Mouse (Mus musculus) hindbrain, embryonic 14.5 days (tissue): ENCODE data around the gene Rpl9-ps6. TPM values are rescaled to one million over a fixed set of nuclear protein-coding genes. Genes with fewer than 3 reads are reported as not detected.

ENCODE experiments used
- ATAC-seq: fragments of 200-750 bp; cut with Nextera tagmentation; 2 replicates; pipeline ENCODE4 v1.8.0; 2017; ENCODE audit warnings: moderate number of reproducible peaks, mild to moderate bottlenecking, moderate TSS enrichment, moderate library complexity; ENCODE audit not compliant: low FRiP score
- DNase-seq: peaks from one replicate; pipeline ENCODE4 v3.0.0-alpha.2; 2015; ENCODE audit warnings: low spot score
- H3K27ac ChIP-seq: fragments of 300-500 bp; sonication (generic); 2 replicates; pipeline ENCODE4 v1.5.1; 2014; ENCODE audit warnings: mild to moderate bottlenecking, moderate library complexity
- H3K27me3 ChIP-seq: fragments of 300-500 bp; sonication (generic); 2 replicates; pipeline ENCODE4 v1.6.1; 2014; ENCODE audit warnings: mild to moderate bottlenecking, low read length, mixed read lengths; ENCODE audit not compliant: control insufficient read depth, insufficient read depth
- H3K36me3 ChIP-seq: fragments of 300-500 bp; sonication (generic); replicated peaks from 2 replicates; pipeline ENCODE4 v1.6.1; 2014; ENCODE audit not compliant: control insufficient read depth, insufficient read depth
- H3K4me1 ChIP-seq: fragments of 300-500 bp; sonication (generic); replicated peaks from 2 replicates; pipeline ENCODE4 v1.6.1; 2014; ENCODE audit warnings: antibody characterized with exemption, low read length, mixed read lengths; ENCODE audit not compliant: control insufficient read depth, insufficient read depth
- H3K4me2 ChIP-seq: fragments of 300-500 bp; sonication (generic); replicated peaks from 2 replicates; pipeline ENCODE4 v1.6.1; 2014; ENCODE audit warnings: mild to moderate bottlenecking, moderate library complexity
- H3K4me3 ChIP-seq: fragments of 300-500 bp; sonication (generic); replicated peaks from 2 replicates; pipeline ENCODE4 v1.5.1; 2014; ENCODE audit warnings: mild to moderate bottlenecking, low read length
- H3K9ac ChIP-seq: fragments of 300-500 bp; sonication (generic); 2 replicates; pipeline ENCODE4 v1.6.1; 2014
- H3K9me3 ChIP-seq: fragments of 300-500 bp; sonication (generic); 2 replicates; pipeline ENCODE4 v1.6.1; 2016; ENCODE audit warnings: low read length; ENCODE audit not compliant: control insufficient read depth
- WGBS: fragments of 180-500 bp; shearing (Covaris S2); extraction: QIAGEN DNeasy Blood & Tissue Kit; methylation state at CpG from one replicate; pipeline ENCODE4 v1.1.7; 2014; 5-methylcytosine and 5-hydroxymethylcytosine counted together
- polyA plus RNA-seq: library from polyadenylated mRNA; unstranded; fragments of >200 nt; fragmentation: Nextera tagmentation; extraction: Ambion mirVana; gene quantifications from 2 replicates; pipeline ENCODE4 v1.2.1, GENCODE M21; 2014

The Rpl9-ps6 gene
- polyA plus RNA-seq, 1 experiment from 2014 or later = 79.3 TPM

- ATAC-seq (no peak), DNase-seq (no peak)
- no peaks in the 10 kb centered on the region for H3K4me1 ChIP-seq
- no peak overlapping the region for H3K4me3 ChIP-seq
- WGBS = 93% methylated on average over 2 of the region's 2 CpGs
- H3K9me3 ChIP-seq = no peaks in the 10 kb centered on the region
- H3K27me3 ChIP-seq = no peaks in the 10 kb centered on the region
- no peaks in the 10 kb centered on the region for H3K36me3 ChIP-seq
- H3K4me2 ChIP-seq = no peak overlapping the region
- no peak overlapping the region for H3K27ac ChIP-seq
- H3K9ac ChIP-seq = no peak overlapping the region
These were observed 27.0 kb downstream of the Rpl9-ps6 start for GRCm38 (mm10) chr19:32439356-32439755.

GRCm38 (mm10) chr19:32425856-32426255 lies 40.5 kb downstream of the Rpl9-ps6 start:
- Histone ChIP-seq H3K27me3 (no peaks in the 10 kb centered on the region), H3K4me2 (no peak overlapping the region), H3K4me1 (no peaks in the 10 kb centered on the region), H3K4me3 (no peak overlapping the region), H3K9ac (no peak overlapping the region), H3K9me3 (no peaks in the 10 kb centered on the region), H3K27ac (no peak overlapping the region), H3K36me3 (no peaks in the 10 kb centered on the region)
- ATAC-seq = no peak
- no peak for DNase-seq
- 81% methylated on average over 3 of the region's 3 CpGs for WGBS

GRCm38 (mm10) chr19:32424706-32425105 lies 41.7 kb downstream of the Rpl9-ps6 start:
- no peaks in the 10 kb centered on the region for H3K4me1 ChIP-seq
- 74% methylated on average over 3 of the region's 3 CpGs for WGBS
- ATAC-seq (no peak), DNase-seq (no peak)
- no peak overlapping the region for H3K9ac ChIP-seq
- no peak overlapping the region for H3K27ac ChIP-seq
- H3K27me3 ChIP-seq = no peaks in the 10 kb centered on the region
- no peaks in the 10 kb centered on the region for H3K9me3 ChIP-seq
- no peaks in the 10 kb centered on the region for H3K36me3 ChIP-seq
- no peak overlapping the region for H3K4me3 ChIP-seq
- no peak overlapping the region for H3K4me2 ChIP-seq

- Histone ChIP-seq H3K4me1 (no peaks in the 10 kb centered on the region), H3K4me3 (no peak overlapping the region), H3K36me3 (no peaks in the 10 kb centered on the region), H3K4me2 (no peak overlapping the region), H3K27me3 (no peaks in the 10 kb centered on the region), H3K27ac (no peak overlapping the region), H3K9me3 (no peaks in the 10 kb centered on the region), H3K9ac (no peak overlapping the region)
- ATAC-seq (no peak), DNase-seq (no peak)
- WGBS = 70% methylated on average over 3 of the region's 3 CpGs
These were observed 47.3 kb downstream of the Rpl9-ps6 start for GRCm38 (mm10) chr19:32419069-32419468.

GRCm38 (mm10) chr19:32416692-32417317 lies 49.6 kb downstream of the Rpl9-ps6 start:
- no peaks in the 10 kb centered on the region for H3K4me1 ChIP-seq
- no peak for DNase-seq
- 90% methylated on average over 7 of the region's 7 CpGs for WGBS
- no peak overlapping the region for H3K4me3 ChIP-seq
- no peak overlapping the region for H3K27ac ChIP-seq
- H3K9ac ChIP-seq = no peak overlapping the region
- ATAC-seq = no peak
- no peaks in the 10 kb centered on the region for H3K27me3 ChIP-seq
- H3K4me2 ChIP-seq = no peak overlapping the region
- no peaks in the 10 kb centered on the region for H3K9me3 ChIP-seq
- no peaks in the 10 kb centered on the region for H3K36me3 ChIP-seq

Other genes starting within 250 kb of the Rpl9-ps6 start
- 18.4 and 19.2 TPM in 2 replicates for gene Sgms1, start 76.9 kb downstream of the Rpl9-ps6 start, polyA plus RNA-seq
- gene Minpp1, start 19.2 kb upstream of the Rpl9-ps6 start, polyA plus RNA-seq = 60.6 and 66.2 TPM in 2 replicates
- gene Papss2, start 129.2 kb upstream of the Rpl9-ps6 start, polyA plus RNA-seq = 1.8 TPM in 2 replicates